Mouse (Mus musculus) CH12.LX (cell line): ENCODE results near the gene Gm10563.

Source experiments
- CTCF ChIP-seq, 2 experiments: IDR thresholded peaks in 1 of 2; conservative IDR thresholded peaks in 1 of 2; 2 replicates each; pipeline ENCODE4 v1.5.1; 2011 to 2012; ENCODE audit warnings: low read depth in 2 of 2, low read length in 2 of 2, improper control_type of control experiment in 1 of 2, inconsistent platforms in 1 of 2, mild to moderate bottlenecking in 1 of 2, moderate library complexity in 1 of 2
- EP300 ChIP-seq: IDR thresholded peaks from 2 replicates; pipeline ENCODE4 v1.6.1; 2011; ENCODE audit warnings: low read length, improper control_type of control experiment
- GABPA ChIP-seq: IDR thresholded peaks from 2 replicates; pipeline ENCODE4 v1.6.1; 2012; ENCODE audit warnings: low read depth, low read length, improper control_type of control experiment, inconsistent platforms; ENCODE audit not compliant: insufficient replicate concordance
- JUN ChIP-seq: IDR thresholded peaks from 2 replicates; pipeline ENCODE4 v1.6.1; 2011; ENCODE audit warnings: low read depth, mild to moderate bottlenecking, low read length, improper control_type of control experiment, moderate library complexity; ENCODE audit not compliant: insufficient read depth
- MEF2A ChIP-seq: IDR thresholded peaks from 2 replicates; pipeline ENCODE4 v1.6.1; 2014; ENCODE audit warnings: low read depth, mild to moderate bottlenecking, inconsistent platforms, low read length, improper control_type of control experiment, borderline replicate concordance
- POLR2A ChIP-seq: IDR thresholded peaks from 2 replicates; pipeline ENCODE4 v1.6.1; 2011; ENCODE audit warnings: low read depth, mild to moderate bottlenecking, improper control_type of control experiment, low read length
- POLR2AphosphoS2 ChIP-seq: IDR thresholded peaks from 2 replicates; pipeline ENCODE4 v1.6.1; 2011; ENCODE audit warnings: low read depth, low read length, improper control_type of control experiment
- RAD21 ChIP-seq: IDR thresholded peaks from 2 replicates; pipeline ENCODE4 v1.6.1; 2011; ENCODE audit warnings: low read depth, mild to moderate bottlenecking, low read length, improper control_type of control experiment, moderate library complexity

- TF ChIP-seq CTCF (conservative IDR thresholded peaks at IDR 0.05 in 1 of 2, IDR thresholded peaks at IDR 0.05 in 1 of 2; ENCODE audit: low read depth in 2 of 2, low read length in 2 of 2) (no peak), GABPA (no peak), POLR2A (no peak), MEF2A (no peak), JUN (no peak), EP300 (no peak), POLR2AphosphoS2 (no peak), RAD21 (no peak)
These were observed 49.5 kb upstream of the Gm10563 start for GRCm38 (mm10) chr4:155694482-155695401.
